Mouse (Mus musculus): ENCODE measurements at regions not wholly inside any gene's neighbourhood (a gene's known extent, or its start where the extent isn't known, plus 50 kb on each side); places are given as distances from the start of the nearest gene placed in this dataset.

DNA sequence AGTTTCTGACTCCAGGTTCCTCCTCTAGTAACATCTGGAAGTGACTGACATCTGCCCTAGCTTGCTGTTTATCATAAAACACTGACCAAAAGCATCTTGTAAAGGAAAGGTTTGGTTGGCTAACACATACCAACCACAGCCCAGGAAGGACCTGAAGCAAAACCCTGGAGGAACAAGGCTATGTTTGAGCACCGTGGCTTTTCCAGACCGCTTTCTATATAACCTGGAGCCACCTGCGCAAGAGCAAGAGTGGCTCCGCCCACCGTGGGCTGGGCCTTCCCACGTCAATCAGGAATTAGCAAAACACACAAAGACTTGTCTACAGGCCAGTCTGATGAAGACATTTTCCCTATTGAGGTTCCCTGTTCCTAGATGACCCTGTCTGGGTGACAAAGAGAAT is 177.5 kb upstream of the Dapk1 start:
- Histone ChIP-seq H3K4me1 (ENCODE audit: control insufficient read depth, insufficient read depth, low read length) (peaks cover 3% of the 10 kb centered on the region; the same call in 1 of the 2 replicates), H3K4me2 (no peak overlapping the region), H3K27me3 (ENCODE audit: control insufficient read depth, insufficient read depth, low read length) (no peaks in the 10 kb centered on the region), H3K36me3 (ENCODE audit: control insufficient read depth, insufficient read depth, low read length) (no peaks in the 10 kb centered on the region), H3K9ac (ENCODE audit: low read depth, low read length) (no peak overlapping the region), H3K4me3 (ENCODE audit: low read depth, low read length) (no peak overlapping the region), H3K27ac (ENCODE audit: low read depth, low read length) (no peak overlapping the region), H3K9me3 (replicated peaks; ENCODE audit: control insufficient read depth, low read length) (no peaks in the 10 kb centered on the region)
- no peak for ATAC-seq (replicated peaks; ENCODE audit: insufficient number of reproducible peaks, low FRiP score, low TSS enrichment)
- WGBS (ENCODE audit: insufficient replicate concordance): 59% methylated on average over 6 of the region's 6 CpGs

DNA sequence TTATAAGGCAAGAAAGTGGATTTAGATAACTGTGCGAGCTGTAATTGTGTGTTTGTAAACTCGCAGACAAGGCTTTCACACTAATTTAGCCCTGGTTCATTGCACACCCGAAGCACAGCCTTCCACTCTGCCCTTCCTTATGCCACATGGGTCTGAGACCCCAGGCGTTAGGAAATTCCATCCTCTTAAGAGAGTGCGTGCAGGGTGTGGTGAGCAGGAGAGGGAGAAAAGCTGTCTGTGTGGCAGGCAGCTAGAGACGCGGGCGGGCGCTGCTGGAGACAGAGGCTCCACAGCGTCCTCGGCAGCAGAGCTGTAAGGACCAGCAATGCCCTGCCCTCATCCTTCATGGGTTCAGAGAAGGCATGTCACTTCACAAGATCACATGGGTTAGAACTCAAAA is 176.6 kb upstream of the Dapk1 start:
- WGBS (ENCODE audit: insufficient replicate concordance): 55% methylated on average over 11 of the region's 11 CpGs
- H3K27ac ChIP-seq (ENCODE audit: low read depth, low read length): no peak overlapping the region
- no peak for ATAC-seq (replicated peaks; ENCODE audit: insufficient number of reproducible peaks, low FRiP score, low TSS enrichment)
- peaks cover 3% of the 10 kb centered on the region; the same call in 1 of the 2 replicates for H3K4me1 ChIP-seq (ENCODE audit: control insufficient read depth, insufficient read depth, low read length)
- H3K4me3 ChIP-seq (ENCODE audit: low read depth, low read length): no peak overlapping the region
- H3K36me3 ChIP-seq (ENCODE audit: control insufficient read depth, insufficient read depth, low read length): no peaks in the 10 kb centered on the region
- no peak overlapping the region for H3K9ac ChIP-seq (ENCODE audit: low read depth, low read length)
- H3K9me3 ChIP-seq (replicated peaks; ENCODE audit: control insufficient read depth, low read length): no peaks in the 10 kb centered on the region
- H3K27me3 ChIP-seq (ENCODE audit: control insufficient read depth, insufficient read depth, low read length): no peaks in the 10 kb centered on the region
- no peak overlapping the region for H3K4me2 ChIP-seq

DNA sequence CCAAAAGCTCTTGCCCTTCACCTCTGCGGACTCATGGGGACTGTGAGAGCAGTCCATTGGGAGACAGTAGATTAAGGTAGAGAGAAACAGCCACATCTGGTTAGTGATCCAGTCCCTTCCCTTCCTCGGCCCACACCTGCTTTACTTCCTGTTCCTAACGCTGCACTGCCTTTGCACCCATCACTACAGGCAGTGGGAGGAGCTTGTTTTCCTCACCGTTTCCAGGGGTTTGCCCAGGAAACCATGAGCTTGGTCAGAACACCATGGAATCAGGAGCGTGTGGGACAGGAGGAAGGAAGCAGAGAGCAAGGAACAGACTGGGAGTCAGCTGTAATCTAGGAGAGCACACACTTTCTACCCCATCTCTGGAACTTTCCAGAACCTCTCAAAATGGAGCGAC is 176.2 kb upstream of the Dapk1 start:
- no peak overlapping the region for H3K9ac ChIP-seq (ENCODE audit: low read depth, low read length)
- H3K27me3 ChIP-seq (ENCODE audit: control insufficient read depth, insufficient read depth, low read length): no peaks in the 10 kb centered on the region
- ATAC-seq (replicated peaks; ENCODE audit: insufficient number of reproducible peaks, low FRiP score, low TSS enrichment): no peak
- H3K4me3 ChIP-seq (ENCODE audit: low read depth, low read length): no peak overlapping the region
- H3K4me2 ChIP-seq: no peak overlapping the region
- H3K27ac ChIP-seq (ENCODE audit: low read depth, low read length): no peak overlapping the region
- H3K4me1 ChIP-seq (ENCODE audit: control insufficient read depth, insufficient read depth, low read length): peaks cover 3% of the 10 kb centered on the region; the same call in 1 of the 2 replicates
- 79% methylated on average over 6 of the region's 6 CpGs for WGBS (ENCODE audit: insufficient replicate concordance)
- H3K36me3 ChIP-seq (ENCODE audit: control insufficient read depth, insufficient read depth, low read length): no peaks in the 10 kb centered on the region
- no peaks in the 10 kb centered on the region for H3K9me3 ChIP-seq (replicated peaks; ENCODE audit: control insufficient read depth, low read length)

- H3K27me3 ChIP-seq (ENCODE audit: control insufficient read depth, insufficient read depth, low read length): no peaks in the 10 kb centered on the region
- 86% methylated on average over 12 of the region's 12 CpGs for WGBS (ENCODE audit: insufficient replicate concordance)
- ATAC-seq (replicated peaks; ENCODE audit: insufficient number of reproducible peaks, low FRiP score, low TSS enrichment): no peak
Observed at GRCm38 (mm10) chr13:60426192-60426840, 175.4 kb upstream of the Dapk1 start.

GRCm38 (mm10) chr13:60427077-60427476 is 174.7 kb upstream of the Dapk1 start:
- H3K4me2 ChIP-seq: no peak overlapping the region
- ATAC-seq (replicated peaks; ENCODE audit: insufficient number of reproducible peaks, low FRiP score, low TSS enrichment): no peak
- no peaks in the 10 kb centered on the region for H3K4me1 ChIP-seq (ENCODE audit: control insufficient read depth, insufficient read depth, low read length)
- H3K36me3 ChIP-seq (ENCODE audit: control insufficient read depth, insufficient read depth, low read length): no peaks in the 10 kb centered on the region
- H3K27me3 ChIP-seq (ENCODE audit: control insufficient read depth, insufficient read depth, low read length): no peaks in the 10 kb centered on the region
- no peak overlapping the region for H3K27ac ChIP-seq (ENCODE audit: low read depth, low read length)
- WGBS (ENCODE audit: insufficient replicate concordance): 56% methylated on average over 7 of the region's 7 CpGs
- H3K9ac ChIP-seq (ENCODE audit: low read depth, low read length): no peak overlapping the region
- no peak overlapping the region for H3K4me3 ChIP-seq (ENCODE audit: low read depth, low read length)
- H3K9me3 ChIP-seq (replicated peaks; ENCODE audit: control insufficient read depth, low read length): no peaks in the 10 kb centered on the region

More at GRCm38 (mm10) chr13:60426192-60426840, 175.4 kb upstream of the Dapk1 start:
- H3K27ac ChIP-seq (ENCODE audit: low read depth, low read length): no peak overlapping the region
- H3K9me3 ChIP-seq (replicated peaks; ENCODE audit: control insufficient read depth, low read length): no peaks in the 10 kb centered on the region
- H3K4me3 ChIP-seq (ENCODE audit: low read depth, low read length): no peak overlapping the region
- no peak overlapping the region for H3K9ac ChIP-seq (ENCODE audit: low read depth, low read length)
- H3K4me1 ChIP-seq (ENCODE audit: control insufficient read depth, insufficient read depth, low read length): no peaks in the 10 kb centered on the region
- no peak overlapping the region for H3K4me2 ChIP-seq
- H3K36me3 ChIP-seq (ENCODE audit: control insufficient read depth, insufficient read depth, low read length): no peaks in the 10 kb centered on the region

DNA sequence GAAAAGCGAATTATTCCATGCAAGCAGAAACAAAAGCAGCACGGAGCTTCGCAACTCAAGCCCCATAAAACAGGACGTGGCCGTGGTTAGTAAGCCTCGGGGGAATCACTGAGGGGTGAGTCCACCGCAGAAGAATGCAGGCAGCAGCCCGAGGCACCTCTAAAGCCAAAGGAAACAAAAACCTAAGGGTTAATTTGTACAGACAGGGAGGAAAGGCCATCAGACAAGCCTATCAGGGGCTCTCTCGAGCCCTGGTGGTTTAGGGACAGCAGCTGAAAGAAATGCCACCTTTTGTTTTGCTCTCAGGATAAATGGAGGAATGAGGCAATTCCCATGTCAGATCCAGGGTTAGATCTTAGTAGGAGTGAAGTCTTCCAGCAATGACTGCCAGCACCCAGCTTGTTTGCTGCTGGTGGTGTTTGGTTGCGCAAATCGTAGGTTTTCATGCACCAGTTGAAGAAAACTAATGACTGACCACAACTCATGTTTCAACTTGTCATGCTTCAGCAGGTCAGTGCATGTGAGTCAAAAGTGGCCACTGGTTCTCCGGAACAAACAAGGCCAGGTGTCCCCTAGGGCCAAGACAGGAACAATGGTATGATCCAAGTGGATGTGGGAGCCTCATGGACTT is 173.9 kb upstream of the Dapk1 start:
- no peak overlapping the region for H3K27ac ChIP-seq (ENCODE audit: low read depth, low read length)
- H3K27me3 ChIP-seq (ENCODE audit: control insufficient read depth, insufficient read depth, low read length): no peaks in the 10 kb centered on the region
- H3K4me1 ChIP-seq (ENCODE audit: control insufficient read depth, insufficient read depth, low read length): no peaks in the 10 kb centered on the region
- H3K4me3 ChIP-seq (ENCODE audit: low read depth, low read length): no peak overlapping the region
- H3K9me3 ChIP-seq (replicated peaks; ENCODE audit: control insufficient read depth, low read length): no peaks in the 10 kb centered on the region
- WGBS (ENCODE audit: insufficient replicate concordance): 32% methylated on average over 12 of the region's 12 CpGs
- H3K9ac ChIP-seq (ENCODE audit: low read depth, low read length): no peak overlapping the region
- no peak for ATAC-seq (replicated peaks; ENCODE audit: insufficient number of reproducible peaks, low FRiP score, low TSS enrichment)
- no peak overlapping the region for H3K4me2 ChIP-seq
- H3K36me3 ChIP-seq (ENCODE audit: control insufficient read depth, insufficient read depth, low read length): no peaks in the 10 kb centered on the region

- Histone ChIP-seq H3K9ac (ENCODE audit: low read depth, low read length) (no peak overlapping the region), H3K4me1 (ENCODE audit: control insufficient read depth, insufficient read depth, low read length) (no peaks in the 10 kb centered on the region), H3K4me2 (no peak overlapping the region), H3K27ac (ENCODE audit: low read depth, low read length) (no peak overlapping the region), H3K9me3 (replicated peaks; ENCODE audit: control insufficient read depth, low read length) (no peaks in the 10 kb centered on the region), H3K4me3 (ENCODE audit: low read depth, low read length) (no peak overlapping the region), H3K27me3 (ENCODE audit: control insufficient read depth, insufficient read depth, low read length) (no peaks in the 10 kb centered on the region), H3K36me3 (ENCODE audit: control insufficient read depth, insufficient read depth, low read length) (no peaks in the 10 kb centered on the region)
- WGBS (ENCODE audit: insufficient replicate concordance): 66% methylated on average over 3 of the region's 3 CpGs
- no peak for ATAC-seq (replicated peaks; ENCODE audit: insufficient number of reproducible peaks, low FRiP score, low TSS enrichment)
Observed at GRCm38 (mm10) chr13:60429148-60429547, 172.6 kb upstream of the Dapk1 start.

- ATAC-seq (replicated peaks; ENCODE audit: insufficient number of reproducible peaks, low FRiP score, low TSS enrichment): no peak
- Histone ChIP-seq H3K4me3 (ENCODE audit: low read depth, low read length) (no peak overlapping the region), H3K4me1 (ENCODE audit: control insufficient read depth, insufficient read depth, low read length) (no peaks in the 10 kb centered on the region), H3K36me3 (ENCODE audit: control insufficient read depth, insufficient read depth, low read length) (no peaks in the 10 kb centered on the region), H3K27me3 (ENCODE audit: control insufficient read depth, insufficient read depth, low read length) (no peaks in the 10 kb centered on the region), H3K4me2 (no peak overlapping the region), H3K9ac (ENCODE audit: low read depth, low read length) (no peak overlapping the region), H3K27ac (ENCODE audit: low read depth, low read length) (no peak overlapping the region), H3K9me3 (replicated peaks; ENCODE audit: control insufficient read depth, low read length) (no peaks in the 10 kb centered on the region)
- WGBS (ENCODE audit: insufficient replicate concordance): 85% methylated on average over 8 of the region's 8 CpGs
Observed at GRCm38 (mm10) chr13:60431412-60431811, 170.3 kb upstream of the Dapk1 start.

Data from heart, embryonic 11.5 days (tissue).